Mouse (Mus musculus) kidney, postnatal 0 days (tissue): ENCODE measurements around the gene Pidd1. TPM values are rescaled to one million over a fixed set of nuclear protein-coding genes. Genes with fewer than 3 reads are reported as not detected.
A peak's percentile ranks its signal among the peaks of the same experiment; 100 is the strongest.

Experiments
- ATAC-seq: fragments of 200-750 bp; cut with Nextera tagmentation; replicated peaks from 2 replicates; pipeline ENCODE4 v1.8.0; 2017; ENCODE audit warnings: low read depth, moderate number of reproducible peaks, moderate TSS enrichment, moderate library complexity; ENCODE audit not compliant: low FRiP score
- DNase-seq: peaks from one replicate; pipeline ENCODE4 v3.0.0-alpha.2; 2016; ENCODE audit warnings: low spot score
- H3K27ac ChIP-seq: fragments of 300-500 bp; sonication (generic); 2 replicates; pipeline ENCODE4 v1.5.1; 2014; ENCODE audit warnings: mild to moderate bottlenecking
- H3K27me3 ChIP-seq: fragments of 300-500 bp; sonication (generic); 2 replicates; pipeline ENCODE4 v1.6.1; 2014; ENCODE audit warnings: low read length, mixed read lengths; ENCODE audit not compliant: insufficient read depth
- H3K36me3 ChIP-seq: fragments of 300-500 bp; sonication (generic); 2 replicates; pipeline ENCODE4 v1.6.1; 2014; ENCODE audit warnings: low read length, mixed read lengths; ENCODE audit not compliant: insufficient read depth
- H3K4me1 ChIP-seq: fragments of 300-500 bp; sonication (generic); replicated peaks from 2 replicates; pipeline ENCODE4 v1.6.1; 2014; ENCODE audit warnings: antibody characterized with exemption, low read length, mixed read lengths; ENCODE audit not compliant: insufficient read depth
- H3K4me2 ChIP-seq: fragments of 300-500 bp; sonication (generic); 2 replicates; pipeline ENCODE4 v1.6.1; 2014; ENCODE audit warnings: mild to moderate bottlenecking, low read length, moderate library complexity, mixed read lengths
- H3K4me3 ChIP-seq: fragments of 300-500 bp; sonication (generic); replicated peaks from 2 replicates; pipeline ENCODE4 v1.5.1; 2014; ENCODE audit warnings: low read depth, low read length
- H3K9ac ChIP-seq: fragments of 300-500 bp; sonication (generic); 2 replicates; pipeline ENCODE4 v1.6.1; 2014; ENCODE audit warnings: low read depth, low read length
- H3K9me3 ChIP-seq: fragments of 300-500 bp; sonication (generic); replicated peaks from 2 replicates; pipeline ENCODE4 v1.6.1; 2016; ENCODE audit warnings: low read length, inconsistent platforms, mixed read lengths
- CTCF ChIP-seq: IDR thresholded peaks from 2 replicates; pipeline ENCODE4 v1.5.1; 2016; ENCODE audit warnings: antibody characterized with exemption, low read depth, mild to moderate bottlenecking, moderate library complexity
- WGBS: fragments of 180-500 bp; shearing (Covaris S2); extraction: QIAGEN DNeasy Blood & Tissue Kit; methylation state at CpG from one replicate; pipeline ENCODE4 v1.1.7; 2014; 5-methylcytosine and 5-hydroxymethylcytosine counted together
- polyA plus RNA-seq: library from polyadenylated mRNA; unstranded; fragments of >200 nt; fragmentation: Nextera tagmentation; extraction: Ambion mirVana; gene quantifications from 2 replicates; pipeline ENCODE4 v1.2.1, GENCODE M21; 2015

Pidd1 gene
- polyA plus RNA-seq, 1 experiment from 2014 or later, result 3.6 TPM

DNA sequence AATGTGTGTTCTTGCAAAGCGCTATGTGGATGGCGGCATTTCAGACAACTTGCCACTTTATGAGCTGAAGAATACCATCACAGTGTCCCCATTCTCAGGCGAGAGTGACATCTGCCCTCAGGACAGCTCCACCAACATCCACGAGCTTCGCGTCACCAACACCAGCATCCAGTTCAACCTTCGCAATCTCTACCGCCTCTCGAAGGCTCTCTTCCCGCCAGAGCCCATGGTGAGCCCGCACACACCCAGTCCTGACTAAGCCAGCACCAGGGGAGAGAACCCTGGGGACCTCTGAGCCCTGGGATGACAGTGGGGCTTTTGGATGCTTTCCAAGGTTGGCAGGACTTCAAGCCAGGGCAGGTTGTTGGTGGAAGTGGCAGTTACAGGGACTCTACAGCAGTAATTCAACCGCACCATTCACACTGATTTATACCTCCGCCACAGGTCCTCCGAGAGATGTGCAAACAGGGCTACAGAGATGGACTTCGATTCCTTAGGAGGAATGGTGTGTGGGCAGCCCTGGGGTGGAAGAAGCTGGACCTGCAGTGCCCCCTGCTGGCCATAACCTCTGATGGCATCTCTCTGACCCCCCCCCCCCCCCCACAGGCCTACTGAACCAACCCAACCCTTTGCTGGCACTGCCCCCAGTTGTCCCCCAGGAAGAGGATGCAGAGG is 14.3 kb upstream of the Pidd1 start:
- Histone ChIP-seq H3K4me2 (no peak overlapping the region), H3K27ac (no peak overlapping the region), H3K4me1 (peaks cover 15% of the 10 kb centered on the region), H3K4me3 (no peak overlapping the region), H3K9ac (no peak overlapping the region), H3K36me3 (peaks cover 13% of the 10 kb centered on the region; the same call in 1 of the 2 replicates), H3K27me3 (no peaks in the 10 kb centered on the region), H3K9me3 (no peaks in the 10 kb centered on the region)
- no peak for ATAC-seq
- DNase-seq, result peak; percentile 58
- 75% methylated on average over 15 of the region's 15 CpGs for WGBS
- TF ChIP-seq CTCF, result peak; percentile 69

DNA sequence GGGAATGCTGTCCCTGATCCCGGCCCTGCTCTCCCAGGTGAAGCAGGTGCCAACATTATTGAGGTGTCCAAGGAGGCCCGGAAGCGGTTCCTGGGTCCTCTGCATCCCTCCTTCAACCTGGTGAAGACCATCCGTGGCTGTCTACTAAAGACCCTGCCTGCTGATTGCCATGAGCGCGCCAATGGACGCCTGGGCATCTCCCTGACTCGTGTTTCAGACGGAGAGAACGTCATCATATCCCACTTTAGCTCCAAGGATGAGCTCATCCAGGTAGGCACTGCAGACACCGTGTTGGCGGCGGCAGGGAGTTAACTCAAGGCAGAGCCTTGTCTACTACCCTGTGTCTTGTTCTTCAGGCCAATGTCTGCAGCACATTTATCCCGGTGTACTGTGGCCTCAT is 13.4 kb upstream of the Pidd1 start:
- TF ChIP-seq CTCF, result no peak
- no peak overlapping the region for H3K4me2 ChIP-seq
- H3K4me1 ChIP-seq, result peaks cover 10% of the 10 kb centered on the region
- WGBS, result 95% methylated on average over 14 of the region's 14 CpGs
- peaks cover 13% of the 10 kb centered on the region; the same call in 1 of the 2 replicates for H3K36me3 ChIP-seq
- H3K9ac ChIP-seq, result no peak overlapping the region
- DNase-seq (no peak), ATAC-seq (no peak)
- H3K9me3 ChIP-seq, result no peaks in the 10 kb centered on the region
- H3K27me3 ChIP-seq, result no peaks in the 10 kb centered on the region
- no peak overlapping the region for H3K27ac ChIP-seq
- H3K4me3 ChIP-seq, result no peak overlapping the region

DNA sequence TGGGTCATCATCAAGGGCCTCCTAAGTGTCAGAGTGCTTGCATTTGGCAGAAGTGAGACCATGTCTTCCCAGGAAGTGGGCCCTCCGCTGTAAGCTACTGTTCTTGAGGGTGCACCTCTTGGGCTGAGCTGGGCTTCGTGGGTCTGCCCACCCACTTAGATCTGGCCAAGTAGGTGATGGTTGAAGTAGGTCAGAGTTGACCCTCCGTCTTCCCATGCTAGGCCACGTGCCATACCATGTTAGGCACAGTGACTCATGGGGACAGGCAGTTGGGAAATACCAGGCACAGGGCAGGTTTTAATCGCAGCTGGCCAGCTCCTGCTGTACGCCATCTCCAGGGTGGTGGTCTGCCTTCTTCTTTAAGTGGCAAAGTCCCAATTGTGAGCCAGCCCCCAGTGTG is 12.9 kb upstream of the Pidd1 start:
- peak overlapping the region; percentile 72 for H3K4me2 ChIP-seq
- H3K27me3 ChIP-seq, result no peaks in the 10 kb centered on the region
- H3K4me1 ChIP-seq, result peaks cover 5% of the 10 kb centered on the region

DNA sequence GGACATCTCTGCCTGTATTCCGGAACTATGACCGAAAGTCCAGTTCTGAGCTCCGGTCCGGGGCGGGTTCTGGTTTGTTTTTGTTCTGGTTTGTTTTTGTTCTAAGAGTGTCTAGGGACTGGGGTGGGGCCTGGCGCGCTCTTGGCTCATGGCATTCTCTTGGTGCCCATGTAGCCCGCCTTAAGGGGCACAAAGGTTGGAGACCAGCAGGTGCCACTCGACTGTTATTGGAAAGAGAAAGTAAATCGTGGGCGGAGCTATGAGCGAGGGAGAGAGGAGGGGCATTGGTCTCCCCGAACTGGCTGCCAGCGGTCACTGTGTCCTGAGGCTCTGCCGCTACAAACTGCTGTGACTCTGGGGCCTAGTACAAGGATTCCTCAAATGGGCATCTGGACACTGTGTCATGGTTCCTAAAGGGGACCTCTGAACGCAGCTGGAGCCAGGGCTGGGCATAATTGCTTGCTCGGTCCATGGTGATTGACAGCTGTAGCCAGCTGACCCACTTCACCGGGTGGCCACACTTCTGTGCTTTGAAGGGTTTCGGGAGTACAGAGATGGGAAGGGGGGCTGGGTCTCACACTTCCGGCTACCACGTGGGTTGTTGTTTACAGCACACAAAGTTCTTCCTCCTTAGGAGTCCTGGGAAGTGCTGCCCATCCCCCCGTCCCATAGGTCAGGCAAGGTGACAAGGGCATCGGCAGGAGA is 11.9 kb upstream of the Pidd1 start:
- peak; percentile 87 for DNase-seq
- 1% methylated on average over 23 of the region's 23 CpGs for WGBS
- Histone ChIP-seq H3K4me2 (peak overlapping the region; percentile 72), H3K4me1 (0 out of 2 replicates have a peak, but pooled peaks cover 3% of the 10 kb centered on the region), H3K27me3 (no peaks in the 10 kb centered on the region), H3K36me3 (peaks cover 23% of the 10 kb centered on the region), H3K4me3 (peak overlapping the region; percentile 74), H3K9me3 (no peaks in the 10 kb centered on the region), H3K9ac (peak overlapping the region; percentile 74), H3K27ac (peak overlapping the region; percentile 96)
- ATAC-seq, result peak; percentile 37
- no peak for TF ChIP-seq CTCF

More for the DNA sequence above, 12.9 kb upstream of the Pidd1 start:
- no peak for ATAC-seq
- no peak overlapping the region for H3K27ac ChIP-seq
- no peak for DNase-seq
- H3K4me3 ChIP-seq, result no peak overlapping the region
- no peak overlapping the region for H3K9ac ChIP-seq
- H3K9me3 ChIP-seq, result no peaks in the 10 kb centered on the region
- TF ChIP-seq CTCF, result no peak
- peaks cover 15% of the 10 kb centered on the region for H3K36me3 ChIP-seq
- WGBS, result 95% methylated on average over 6 of the region's 6 CpGs

DNA sequence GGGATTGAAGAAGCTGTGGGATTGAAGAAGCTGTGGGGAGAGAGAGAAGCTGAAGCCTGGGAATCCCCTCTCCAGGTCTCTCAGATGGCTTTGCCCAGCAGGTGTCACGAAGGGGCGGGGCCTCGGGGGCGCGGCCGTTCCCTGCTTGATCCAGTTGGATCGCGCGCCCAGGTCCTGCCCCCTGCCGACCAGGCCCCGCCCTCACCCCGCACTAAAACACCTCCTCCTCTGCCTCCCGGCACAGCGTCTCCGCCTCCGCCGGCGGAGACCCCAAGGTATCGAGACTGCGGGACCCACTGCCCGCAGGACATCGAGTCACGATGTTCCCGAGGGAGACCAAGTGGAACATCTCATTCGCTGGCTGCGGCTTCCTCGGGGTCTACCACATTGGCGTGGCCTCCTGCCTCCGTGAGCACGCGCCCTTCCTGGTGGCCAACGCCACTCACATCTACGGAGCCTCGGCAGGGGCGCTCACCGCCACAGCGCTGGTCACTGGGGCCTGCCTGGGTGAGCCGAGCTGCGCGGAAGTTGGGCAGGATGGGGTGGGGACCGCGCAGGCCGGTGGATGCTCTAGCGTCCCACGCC is 11.2 kb upstream of the Pidd1 start, which contains the start of gene Pnpla2:
Gene Pnpla2, plus strand, starts transcription at position 232 of the 585 bp plus-strand sequence.
- H3K4me1 ChIP-seq, result 0 out of 2 replicates have a peak, but pooled peaks cover 3% of the 10 kb centered on the region
- peak within 1 kb of the TSS; percentile 96 for H3K27ac ChIP-seq
- peak; percentile 45 for TF ChIP-seq CTCF
- peak within 1 kb of the TSS; percentile 74 for H3K4me3 ChIP-seq
- DNase-seq (peak; percentile 96), ATAC-seq (peak; percentile 82)
- H3K27me3 ChIP-seq, result no peaks in the 10 kb centered on the region
- no peaks in the 10 kb centered on the region for H3K9me3 ChIP-seq
- H3K4me2 ChIP-seq, result peak within 1 kb of the TSS; percentile 72
- peaks cover 24% of the 10 kb centered on the region for H3K36me3 ChIP-seq
- WGBS, result 1% methylated on average over 38 of the region's 45 CpGs
- H3K9ac ChIP-seq, result peak within 1 kb of the TSS; percentile 74

- Histone ChIP-seq H3K36me3 (peaks cover 22% of the 10 kb centered on the region), H3K27ac (no peak overlapping the region), H3K4me1 (0 out of 2 replicates have a peak, but pooled peaks cover 3% of the 10 kb centered on the region), H3K4me2 (no peak overlapping the region), H3K9me3 (no peaks in the 10 kb centered on the region), H3K27me3 (no peaks in the 10 kb centered on the region), H3K4me3 (no peak overlapping the region), H3K9ac (no peak overlapping the region)
- DNase-seq (no peak), ATAC-seq (no peak)
- 74% methylated on average over 2 of the region's 2 CpGs for WGBS
- no peak for TF ChIP-seq CTCF
Measured at GRCm38 (mm10) chr7:141453636-141454035, 9.8 kb upstream of the Pidd1 start.
